ENCODE assay signal across 11 mouse cellular contexts in genomic region chr15:5446040-5446755, GRCm38 (mm10).
A peak's percentile ranks its signal among the peaks of the same experiment; 100 is the strongest.
DNase-seq lines count a peak whose midpoint lies in the region; ATAC-seq and TF ChIP-seq lines count a peak whose summit lies in the region.
"Had no signal": no experiment of that assay in that cellular context is flagged by ENCODE, and none has a peak within 500 bp of the region (broad histone marks: within the 10 kb centered on the region; RNA-seq: fewer than 3 reads in every experiment).

No protein-coding gene starts in this region.

- intact Hi-C loops in left cerebral cortex, postnatal 4 days (cut with DNase I) = no loop called here

- H3K9ac ChIP-seq in embryonic facial prominence, embryonic 14.5 days (ENCODE audit: low read depth, low read length) = no peak overlapping the region
- H3K9ac ChIP-seq: forebrain, embryonic 15.5 days had no signal

- peak; percentile 8 for DNase-seq in embryonic facial prominence, embryonic 14.5 days (ENCODE audit: low spot score)
- no peak for DNase-seq in embryonic facial prominence, embryonic 10.5 days (ENCODE audit: low spot score)
- DNase-seq in lung, postnatal 36 days = peak; percentile 53
- no peak for DNase-seq in lung, adult 18-20 months
- no peak for DNase-seq in left cerebral cortex, postnatal 4 days
- no peak for DNase-seq in kidney, postnatal 10 days
- DNase-seq: kidney, adult 11 months had no signal

- H3K4me3 ChIP-seq in embryonic facial prominence, embryonic 14.5 days (ENCODE audit: low read depth, low read length) = no peak overlapping the region
- H3K4me3 ChIP-seq in embryonic facial prominence, embryonic 10.5 days = no peak overlapping the region
- no peak overlapping the region for H3K4me3 ChIP-seq in bone marrow, adult 2 months (replicated peaks; ENCODE audit: control insufficient read depth, low read depth, low read length)
- H3K4me3 ChIP-seq: forebrain, embryonic 15.5 days had no signal

- WGBS in embryonic facial prominence, embryonic 14.5 days = 67% methylated on average over 9 of the region's 9 CpGs
- 84% methylated on average over 9 of the region's 9 CpGs for WGBS in embryonic facial prominence, embryonic 10.5 days
- WGBS in bone marrow, adult 2 months = 30% methylated on average over 9 of the region's 9 CpGs

- H3K27ac ChIP-seq in embryonic facial prominence, embryonic 14.5 days (replicated peaks; ENCODE audit: low read depth, low read length) = no peak overlapping the region
- no peak overlapping the region for H3K27ac ChIP-seq in embryonic facial prominence, embryonic 10.5 days (replicated peaks)
- H3K27ac ChIP-seq in bone marrow, adult 2 months (ENCODE audit: control insufficient read depth, insufficient read depth, low read depth, low read length, poor library complexity) = peak overlapping the region; percentile 81
- H3K27ac ChIP-seq: forebrain, embryonic 15.5 days had no signal

- no peak overlapping the region for H3K4me2 ChIP-seq in embryonic facial prominence, embryonic 14.5 days (ENCODE audit: low read depth, low read length)
- H3K4me2 ChIP-seq: forebrain, embryonic 15.5 days had no signal

- no peak for TF ChIP-seq CTCF in bone marrow, adult 2 months (IDR thresholded peaks at IDR 0.05; ENCODE audit: control insufficient read depth, insufficient read depth, low read length)

- H3K4me1 ChIP-seq in embryonic facial prominence, embryonic 14.5 days (ENCODE audit: control insufficient read depth, insufficient read depth, low read length) = no peaks in the 10 kb centered on the region
- no peaks in the 10 kb centered on the region for H3K4me1 ChIP-seq in embryonic facial prominence, embryonic 10.5 days
- H3K4me1 ChIP-seq in bone marrow, adult 2 months (ENCODE audit: control insufficient read depth, insufficient read depth, low read length) = 0 out of 2 replicates have a peak, but pooled peaks cover 2% of the 10 kb centered on the region
- H3K4me1 ChIP-seq: forebrain, embryonic 15.5 days had no signal

- no peaks in the 10 kb centered on the region for H3K27me3 ChIP-seq in embryonic facial prominence, embryonic 14.5 days (replicated peaks; ENCODE audit: control insufficient read depth, insufficient read depth, low read length)
- H3K27me3 ChIP-seq in embryonic facial prominence, embryonic 10.5 days (replicated peaks; ENCODE audit: low read depth, poor library complexity, severe bottlenecking) = no peaks in the 10 kb centered on the region
- H3K27me3 ChIP-seq: forebrain, embryonic 15.5 days had no signal

- no peaks in the 10 kb centered on the region for H3K36me3 ChIP-seq in embryonic facial prominence, embryonic 14.5 days (ENCODE audit: control insufficient read depth, insufficient read depth, low read length)
- no peaks in the 10 kb centered on the region for H3K36me3 ChIP-seq in embryonic facial prominence, embryonic 10.5 days (replicated peaks)
- H3K36me3 ChIP-seq: forebrain, embryonic 15.5 days had no signal

- ATAC-seq in embryonic facial prominence, embryonic 14.5 days (ENCODE audit: low read depth) = no peak
- ATAC-seq in neutrophil, adult 5-6 weeks (ENCODE audit: extremely low read depth, insufficient number of reproducible peaks, low FRiP score, poor library complexity, severe bottlenecking) = peak; percentile 95
- ATAC-seq: forebrain, embryonic 15.5 days; midbrain, embryonic 16.5 days had no signal

- TF ChIP-seq POLR2A in bone marrow, adult 2 months (IDR thresholded peaks at IDR 0.05; ENCODE audit: borderline replicate concordance, control insufficient read depth, low read depth, low read length) = no peak

- H3K9me3 ChIP-seq in embryonic facial prominence, embryonic 14.5 days (ENCODE audit: control insufficient read depth, low read length) = no peaks in the 10 kb centered on the region
- H3K9me3 ChIP-seq in embryonic facial prominence, embryonic 10.5 days = no peaks in the 10 kb centered on the region
- H3K9me3 ChIP-seq: forebrain, embryonic 15.5 days had no signal

Comparison
In these comparisons a context has a peak if more than half of its experiments do, and no peak if none do; other contexts are left out.
1. DNase-seq: peak in embryonic facial prominence, embryonic 14.5 days (single experiment) and lung, postnatal 36 days (single experiment); none in embryonic facial prominence, embryonic 10.5 days (single experiment), lung, adult 18-20 months (0 of 2), left cerebral cortex, postnatal 4 days (single experiment) and kidney, postnatal 10 days (single experiment).